16 mouse cellular contexts compared by ENCODE assay signal in genomic region chr12:40106874-40107273, GRCm38 (mm10). TPM values are rescaled to one million over a fixed set of nuclear protein-coding genes. Genes with fewer than 3 reads are reported as not detected.
"Had no signal": no experiment of that assay in that cellular context is flagged by ENCODE, and none has a peak within 500 bp of the region (broad histone marks: within the 10 kb centered on the region; RNA-seq: fewer than 3 reads in every experiment).

No protein-coding gene starts in this region.

- ATAC-seq: midbrain, embryonic 15.5 days had no signal

- H3K27ac ChIP-seq: layer of hippocampus, adult 2 months; limb, embryonic 15.5 days; liver, embryonic 14.5 days; midbrain, embryonic 15.5 days; neural tube, embryonic 12.5 days had no signal

- H3K4me2 ChIP-seq: limb, embryonic 15.5 days; midbrain, embryonic 11.5 days; midbrain, embryonic 15.5 days; neural tube, embryonic 12.5 days had no signal

- H3K27me3 ChIP-seq: limb, embryonic 15.5 days; midbrain, embryonic 15.5 days; neural tube, embryonic 12.5 days had no signal

- DNase-seq: kidney, adult 11 months; kidney, postnatal 25 days; left cerebral cortex, postnatal 4 days; lung, adult 18-20 months; retina, postnatal 1 day; right cerebral cortex, postnatal 4 days; spleen, adult 18-20 months; thymus, postnatal 14 days had no signal

- H3K9ac ChIP-seq: limb, embryonic 15.5 days; liver, embryonic 14.5 days; midbrain, embryonic 15.5 days; neural tube, embryonic 12.5 days had no signal

- H3K9me3 ChIP-seq: limb, embryonic 15.5 days; midbrain, embryonic 15.5 days; neural tube, embryonic 12.5 days had no signal

- H3K36me3 ChIP-seq: limb, embryonic 15.5 days; midbrain, embryonic 15.5 days; neural tube, embryonic 12.5 days had no signal

- H3K4me1 ChIP-seq: limb, embryonic 15.5 days; midbrain, embryonic 15.5 days; neural tube, embryonic 12.5 days had no signal

- H3K4me3 ChIP-seq: layer of hippocampus, adult 2 months; limb, embryonic 15.5 days; midbrain, embryonic 15.5 days; neural tube, embryonic 12.5 days had no signal

RNA-seq across cellular contexts. Expression of gene Scin, which starts 27.2 kb away (rescaled TPM):
- total RNA-seq: left cerebral cortex, postnatal 10 days; neutrophil, adult 5-6 weeks had no signal
